Mouse (Mus musculus): ENCODE results near the gene Lsm10. TPM values are rescaled to one million over a fixed set of nuclear protein-coding genes. Genes with fewer than 3 reads are reported as not detected.

Gene Lsm10
- polyA plus RNA-seq, 1 experiment: 28.8 TPM

DNA sequence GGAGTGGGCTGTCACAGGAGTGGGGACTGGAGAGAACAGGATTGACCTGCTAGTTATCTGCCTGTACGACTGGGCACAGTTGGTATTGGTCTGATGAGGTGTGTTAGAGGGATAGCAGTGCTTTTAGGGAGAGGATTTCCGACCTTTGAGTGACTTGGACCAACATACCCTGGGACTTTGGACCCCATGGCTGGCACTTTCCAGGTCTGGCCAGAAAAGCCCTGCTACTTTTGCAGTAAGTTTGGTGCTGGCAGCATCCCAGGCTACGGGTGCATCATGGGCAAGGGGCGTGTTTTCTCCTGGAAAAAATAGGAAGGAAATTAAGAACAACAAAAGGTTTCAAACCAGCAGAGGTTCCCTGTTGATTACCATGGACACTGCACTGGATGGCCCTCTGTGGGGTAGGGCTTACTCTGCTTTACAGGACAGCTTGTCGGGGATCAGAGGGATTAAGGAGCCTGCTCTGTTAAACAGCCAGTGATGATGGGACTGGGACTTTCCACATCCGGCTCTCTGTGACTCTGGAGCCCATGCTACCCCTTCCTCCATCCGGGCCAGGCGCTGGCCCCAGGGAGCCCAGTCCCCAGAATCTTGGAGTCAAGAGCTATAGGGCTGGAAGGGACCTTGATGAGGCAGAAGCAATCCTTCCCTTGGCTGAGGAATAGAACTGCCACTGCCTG is 11.8 kb downstream of the Lsm10 start:
- no peak for TF ChIP-seq CTCF (IDR thresholded peaks at IDR 0.05; ENCODE audit: borderline replicate concordance, insufficient read depth, low read depth, low read length)
- TF ChIP-seq POLR2A (IDR thresholded peaks at IDR 0.05; ENCODE audit: borderline replicate concordance, insufficient read depth, low read length): no peak

DNA sequence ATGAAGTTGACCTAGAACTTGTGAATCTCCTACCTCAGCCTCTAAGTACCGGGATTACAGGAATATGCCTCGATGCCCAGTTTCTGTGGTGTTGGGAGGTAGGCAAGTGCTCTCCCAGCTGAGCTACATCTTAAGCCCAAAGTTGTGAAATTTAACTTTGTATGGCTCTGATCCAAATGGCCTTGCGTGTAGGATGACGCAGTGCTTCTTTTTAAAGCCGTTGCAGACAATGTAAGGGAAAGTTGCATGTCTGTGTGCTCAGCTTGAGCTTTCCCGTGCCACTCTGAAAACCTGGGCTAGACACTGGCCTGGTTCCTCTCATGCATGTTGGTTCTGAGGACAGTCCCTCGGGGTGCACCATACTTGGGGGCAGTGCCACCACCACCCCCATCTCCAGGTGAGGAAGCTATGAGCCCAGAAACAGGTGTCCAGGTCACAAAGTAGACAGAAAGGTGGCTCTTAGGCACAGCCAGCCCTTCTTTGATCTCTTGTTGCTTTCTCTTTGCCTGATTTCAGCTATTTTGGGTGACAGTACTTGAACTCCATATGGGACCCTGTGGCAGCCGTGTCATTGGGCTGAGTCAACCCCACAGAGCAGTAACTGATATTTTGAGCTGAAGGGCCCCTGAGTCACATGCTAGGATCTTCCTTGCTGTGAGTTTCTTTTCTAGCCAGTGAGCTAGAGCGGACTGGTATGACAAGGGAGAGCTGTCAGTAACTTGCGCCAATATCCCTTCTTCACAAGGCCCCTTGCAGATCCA is 13.4 kb downstream of the Lsm10 start:
- H3K4me3 ChIP-seq (replicated peaks; ENCODE audit: insufficient read depth, low read depth, low read length): peak overlapping the region; percentile 2
- peak overlapping the region; percentile 93 for H3K27ac ChIP-seq (ENCODE audit: insufficient read depth, low read length)
- 36% methylated on average over 10 of the region's 10 CpGs for WGBS
- DNase-seq: peak; percentile 30 to 68
- TF ChIP-seq POLR2A (IDR thresholded peaks at IDR 0.05; ENCODE audit: borderline replicate concordance, insufficient read depth, low read length): no peak
- no peak for TF ChIP-seq CTCF (IDR thresholded peaks at IDR 0.05; ENCODE audit: borderline replicate concordance, insufficient read depth, low read depth, low read length)
- peaks cover 70% of the 10 kb centered on the region for H3K4me1 ChIP-seq (ENCODE audit: control insufficient read depth, insufficient read depth, low read length)
- no peaks in the 10 kb centered on the region for H3K27me3 ChIP-seq (ENCODE audit: control insufficient read depth, insufficient read depth, low read length)

More for the DNA sequence above, 11.8 kb downstream of the Lsm10 start:
- H3K4me1 ChIP-seq (ENCODE audit: control insufficient read depth, insufficient read depth, low read length): peaks cover 59% of the 10 kb centered on the region
- no peak overlapping the region for H3K4me3 ChIP-seq (replicated peaks; ENCODE audit: insufficient read depth, low read depth, low read length)
- H3K27me3 ChIP-seq (ENCODE audit: control insufficient read depth, insufficient read depth, low read length): no peaks in the 10 kb centered on the region
- 27% methylated on average over 8 of the region's 8 CpGs for WGBS
- peak in 1 of 2 experiments; percentile 21 for DNase-seq
- peak overlapping the region; percentile 49 for H3K27ac ChIP-seq (ENCODE audit: insufficient read depth, low read length)

DNA sequence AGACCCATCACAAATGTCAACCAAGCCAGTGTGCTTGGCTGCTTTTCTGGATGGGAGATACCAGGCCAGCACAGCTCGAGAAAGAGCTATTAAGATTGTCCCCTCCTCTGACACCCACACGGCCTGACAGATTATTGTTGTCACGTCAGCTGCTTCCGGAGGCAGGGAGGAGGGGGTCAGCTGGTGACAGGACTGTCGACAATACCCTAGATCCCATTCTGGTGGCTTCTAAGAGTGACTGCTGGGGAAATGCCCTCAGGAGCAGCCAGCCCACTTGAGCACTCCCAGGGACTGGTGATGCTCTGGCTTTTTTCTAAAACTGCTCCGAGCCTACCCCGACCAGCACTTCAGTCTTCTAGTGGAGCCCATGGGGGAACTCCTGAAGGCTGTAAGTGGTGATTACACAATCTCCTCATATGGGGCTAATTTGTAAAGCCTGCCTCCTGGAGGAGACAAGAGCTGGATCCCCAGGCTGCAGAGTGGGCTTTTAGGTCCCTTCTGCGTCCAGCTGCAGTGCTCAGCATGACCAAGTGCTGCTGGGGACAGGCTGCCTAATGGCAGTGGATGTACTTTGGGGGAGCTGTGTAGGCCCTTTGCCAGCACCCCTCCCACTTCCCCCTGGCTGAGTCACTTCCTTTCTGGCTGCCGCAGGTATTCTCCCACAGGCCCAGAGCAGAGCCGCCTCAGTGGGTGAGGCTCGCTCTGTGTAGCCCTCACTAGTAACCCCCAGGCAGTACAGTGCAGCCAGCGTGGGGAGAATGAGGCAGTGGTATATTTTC is 14.1 kb downstream of the Lsm10 start:
- Histone ChIP-seq H3K4me3 (replicated peaks; ENCODE audit: insufficient read depth, low read depth, low read length) (peak overlapping the region; percentile 6), H3K27ac (ENCODE audit: insufficient read depth, low read length) (peak overlapping the region; percentile 93), H3K27me3 (ENCODE audit: control insufficient read depth, insufficient read depth, low read length) (no peaks in the 10 kb centered on the region), H3K4me1 (ENCODE audit: control insufficient read depth, insufficient read depth, low read length) (peaks cover 77% of the 10 kb centered on the region)
- 3% methylated on average over 12 of the region's 12 CpGs for WGBS
- DNase-seq: peak; percentile 83
- TF ChIP-seq POLR2A (IDR thresholded peaks at IDR 0.05; ENCODE audit: borderline replicate concordance, insufficient read depth, low read length): no peak
- TF ChIP-seq CTCF (IDR thresholded peaks at IDR 0.05; ENCODE audit: borderline replicate concordance, insufficient read depth, low read depth, low read length): 0 out of 2 replicates have a peak, but pooled peaks have one; percentile 17

GRCm38 (mm10) chr4:126111153-126111549 is 14.7 kb downstream of the Lsm10 start:
- peak in 1 of 2 experiments; percentile 69 for DNase-seq
- no peaks in the 10 kb centered on the region for H3K27me3 ChIP-seq (ENCODE audit: control insufficient read depth, insufficient read depth, low read length)
- TF ChIP-seq POLR2A (IDR thresholded peaks at IDR 0.05; ENCODE audit: borderline replicate concordance, insufficient read depth, low read length): no peak
- TF ChIP-seq CTCF (IDR thresholded peaks at IDR 0.05; ENCODE audit: borderline replicate concordance, insufficient read depth, low read depth, low read length): no peak
- 12% methylated on average over 7 of the region's 7 CpGs for WGBS
- H3K4me1 ChIP-seq (ENCODE audit: control insufficient read depth, insufficient read depth, low read length): peaks cover 77% of the 10 kb centered on the region
- H3K27ac ChIP-seq (ENCODE audit: insufficient read depth, low read length): peak overlapping the region; percentile 93
- H3K4me3 ChIP-seq (replicated peaks; ENCODE audit: insufficient read depth, low read depth, low read length): peak overlapping the region; percentile 6

- 2% methylated on average over 4 of the region's 4 CpGs for WGBS
- no peaks in the 10 kb centered on the region for H3K27me3 ChIP-seq (ENCODE audit: control insufficient read depth, insufficient read depth, low read length)
- peak; percentile 76 to 82 for DNase-seq
- peaks cover 82% of the 10 kb centered on the region for H3K4me1 ChIP-seq (ENCODE audit: control insufficient read depth, insufficient read depth, low read length)
- peak overlapping the region; percentile 79 for H3K27ac ChIP-seq (ENCODE audit: insufficient read depth, low read length)
- TF ChIP-seq POLR2A (IDR thresholded peaks at IDR 0.05; ENCODE audit: borderline replicate concordance, insufficient read depth, low read length) (no peak), CTCF (IDR thresholded peaks at IDR 0.05; ENCODE audit: borderline replicate concordance, insufficient read depth, low read depth, low read length) (no peak)
- H3K4me3 ChIP-seq (replicated peaks; ENCODE audit: insufficient read depth, low read depth, low read length): no peak overlapping the region
Observed at GRCm38 (mm10) chr4:126113243-126113642, 16.8 kb downstream of the Lsm10 start.

GRCm38 (mm10) chr4:126113943-126114342 is 17.5 kb downstream of the Lsm10 start:
- Histone ChIP-seq H3K4me3 (replicated peaks; ENCODE audit: insufficient read depth, low read depth, low read length) (no peak overlapping the region), H3K27ac (ENCODE audit: insufficient read depth, low read length) (peak overlapping the region; percentile 79), H3K27me3 (ENCODE audit: control insufficient read depth, insufficient read depth, low read length) (no peaks in the 10 kb centered on the region), H3K4me1 (ENCODE audit: control insufficient read depth, insufficient read depth, low read length) (peaks cover 82% of the 10 kb centered on the region)
- TF ChIP-seq CTCF (IDR thresholded peaks at IDR 0.05; ENCODE audit: borderline replicate concordance, insufficient read depth, low read depth, low read length) (peak; percentile 73), POLR2A (IDR thresholded peaks at IDR 0.05; ENCODE audit: borderline replicate concordance, insufficient read depth, low read length) (0 out of 2 replicates have a peak, but pooled peaks have one; percentile 23)
- 15% methylated on average over 6 of the region's 6 CpGs for WGBS
- peak; percentile 70 to 73 for DNase-seq

GRCm38 (mm10) chr4:126115411-126115810 is 19.0 kb downstream of the Lsm10 start:
- H3K27ac ChIP-seq (ENCODE audit: insufficient read depth, low read length): peak overlapping the region; percentile 12
- peaks cover 78% of the 10 kb centered on the region for H3K4me1 ChIP-seq (ENCODE audit: control insufficient read depth, insufficient read depth, low read length)
- TF ChIP-seq CTCF (IDR thresholded peaks at IDR 0.05; ENCODE audit: borderline replicate concordance, insufficient read depth, low read depth, low read length) (no peak), POLR2A (IDR thresholded peaks at IDR 0.05; ENCODE audit: borderline replicate concordance, insufficient read depth, low read length) (no peak)
- 79% methylated on average over 9 of the region's 9 CpGs for WGBS
- H3K4me3 ChIP-seq (replicated peaks; ENCODE audit: insufficient read depth, low read depth, low read length): no peak overlapping the region
- no peak for DNase-seq
- no peaks in the 10 kb centered on the region for H3K27me3 ChIP-seq (ENCODE audit: control insufficient read depth, insufficient read depth, low read length)
